Mouse (Mus musculus) spleen, adult 2 months (tissue): ENCODE measurements around the gene Brd1. TPM values are rescaled to one million over a fixed set of nuclear protein-coding genes. Genes with fewer than 3 reads are reported as not detected.
"Not testable (repeated sequence)": the region's sequence is repeated elsewhere in the genome, so short reads cannot be mapped to it uniquely, and the experiment has no call there.

Experiments used
- DNase-seq, 2 experiments: peaks; one replicate each; pipeline versions ENCODE4 v3.0.0 to v3.0.0-alpha.2; 2012 to 2021; ENCODE audit warnings: low spot score in 2 of 2, low read depth in 1 of 2
- H3K27ac ChIP-seq: fragments of 200-500 bp; 2 replicates; pipeline ENCODE4 v1.5.1; 2012; ENCODE audit warnings: low read length, inconsistent platforms; ENCODE audit not compliant: insufficient read depth
- H3K27me3 ChIP-seq: fragments of 200-500 bp; 2 replicates; pipeline ENCODE4 v1.6.1; 2012; ENCODE audit warnings: mild to moderate bottlenecking, moderate library complexity, low read length, inconsistent platforms; ENCODE audit not compliant: control insufficient read depth, insufficient read depth
- H3K36me3 ChIP-seq: fragments of 200-500 bp; 2 replicates; pipeline ENCODE4 v1.6.1; 2012; ENCODE audit warnings: mild to moderate bottlenecking, low read length, inconsistent platforms; ENCODE audit not compliant: control insufficient read depth, insufficient read depth
- H3K4me1 ChIP-seq: fragments of 200-500 bp; 2 replicates; pipeline ENCODE4 v1.6.1; 2011; ENCODE audit warnings: inconsistent platforms; ENCODE audit not compliant: control insufficient read depth, insufficient read depth, insufficient read length
- H3K4me3 ChIP-seq: fragments of 200-500 bp; 2 replicates; pipeline ENCODE4 v1.5.1; 2011; ENCODE audit warnings: mild to moderate bottlenecking, inconsistent platforms; ENCODE audit not compliant: insufficient read depth, insufficient read length; ENCODE audit errors: extremely low read depth
- CTCF ChIP-seq: fragments of 200-500 bp; IDR thresholded peaks from 2 replicates; pipeline ENCODE4 v1.5.1; 2011; ENCODE audit warnings: mild to moderate bottlenecking, inconsistent platforms; ENCODE audit not compliant: insufficient read depth, insufficient read length, insufficient replicate concordance; ENCODE audit errors: extremely low read depth
- POLR2A ChIP-seq: fragments of 200-500 bp; IDR thresholded peaks from 2 replicates; pipeline ENCODE4 v1.6.1; 2011; ENCODE audit warnings: low read depth, low read length, inconsistent platforms
- WGBS: fragments of 180-500 bp; shearing (Covaris S2); methylation state at CpG from one replicate; pipeline ENCODE4 v1.1.7; 2018; 5-methylcytosine and 5-hydroxymethylcytosine counted together
- polyA plus RNA-seq: library from polyadenylated mRNA; depleted of rRNA; stranded (reverse); fragments of >200 nt; gene quantifications from 2 replicates; pipeline ENCODE4 v1.2.3, GENCODE M21; 2012

Brd1 gene
- polyA plus RNA-seq, 1 experiment: 13.2 TPM

DNA sequence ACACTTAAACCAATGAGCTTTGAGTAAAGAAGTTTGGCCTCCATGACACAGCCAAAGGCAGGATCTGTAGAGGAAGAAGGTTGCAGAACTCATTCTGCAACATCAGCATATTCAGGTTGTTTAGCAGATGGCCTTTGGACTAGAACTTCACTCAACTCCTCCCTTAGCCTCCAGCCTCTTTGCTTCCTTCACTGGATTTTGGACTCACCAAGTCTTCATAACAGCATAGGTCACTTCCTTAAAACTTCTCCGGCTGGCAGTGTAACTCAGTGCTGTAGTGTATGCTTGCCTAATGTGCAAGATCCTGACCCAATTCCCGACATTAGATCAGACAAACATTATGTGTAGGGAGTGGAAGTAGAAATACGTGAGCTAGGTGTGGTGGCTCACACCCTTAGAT lies 11.3 kb upstream of the Brd1 start:
- H3K27me3 ChIP-seq: no peaks in the 10 kb centered on the region
- no peaks in the 10 kb centered on the region for H3K36me3 ChIP-seq
- 86% methylated on average over 3 of the region's 3 CpGs for WGBS
- H3K27ac ChIP-seq: no peak overlapping the region
- TF ChIP-seq POLR2A (no peak), CTCF (no peak)
- peaks cover under 1% of the 10 kb centered on the region; the same call in 1 of the 2 replicates for H3K4me1 ChIP-seq
- H3K4me3 ChIP-seq: no peak overlapping the region
- no peak for DNase-seq

- not testable (repeated sequence) for DNase-seq, H3K27ac ChIP-seq, H3K36me3 ChIP-seq, H3K4me3 ChIP-seq, H3K27me3 ChIP-seq, H3K4me1 ChIP-seq
- 39% methylated on average over 5 of the region's 5 CpGs for WGBS
These were observed 9.3 kb upstream of the Brd1 start for GRCm38 (mm10) chr15:88743371-88743770.

DNA sequence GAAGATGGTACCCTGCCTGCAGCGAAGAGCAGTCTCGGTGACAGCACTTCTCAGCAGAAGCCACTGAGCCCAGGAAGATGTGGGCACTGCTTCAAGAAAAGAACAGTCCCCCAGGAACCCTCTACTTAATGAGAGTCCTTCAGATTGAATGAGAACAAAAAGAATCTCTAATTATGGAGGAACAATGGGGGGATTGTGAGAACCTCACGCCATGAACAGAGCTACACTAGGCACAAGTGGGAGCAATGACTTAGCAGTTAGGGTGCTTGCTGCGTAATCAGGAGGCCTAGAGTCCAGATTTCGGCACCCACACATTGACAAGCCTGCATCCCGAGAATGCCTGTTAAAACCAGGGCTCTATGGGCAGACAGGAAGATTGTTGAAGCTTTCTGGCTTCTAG lies 7.3 kb upstream of the Brd1 start:
- no peak overlapping the region for H3K27ac ChIP-seq
- TF ChIP-seq CTCF: no peak
- no peak for TF ChIP-seq POLR2A
- no peaks in the 10 kb centered on the region for H3K36me3 ChIP-seq
- no peak overlapping the region for H3K4me3 ChIP-seq
- DNase-seq: no peak
- no peaks in the 10 kb centered on the region for H3K4me1 ChIP-seq
- WGBS: 86% methylated on average over 6 of the region's 6 CpGs
- H3K27me3 ChIP-seq: no peaks in the 10 kb centered on the region

DNA sequence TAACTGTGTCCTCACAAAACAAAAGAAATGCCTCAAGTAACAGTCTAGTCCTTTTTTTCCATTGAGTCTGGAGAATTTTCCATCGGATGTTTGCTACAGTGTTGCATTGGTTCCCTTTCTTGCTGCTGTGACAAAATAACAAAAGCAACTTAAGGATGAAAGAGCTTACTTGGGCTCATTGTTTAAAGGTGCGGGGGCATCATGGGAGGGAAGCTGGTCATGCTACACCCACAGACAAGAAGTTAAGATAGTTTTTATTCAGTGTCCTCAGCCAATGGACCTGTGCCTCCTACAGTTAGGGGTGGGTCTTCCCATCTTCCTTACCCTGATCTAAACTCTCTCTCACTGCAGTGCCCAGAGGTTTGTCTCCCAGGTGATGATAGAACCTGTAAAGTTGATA lies 4.4 kb upstream of the Brd1 start:
- Histone ChIP-seq H3K27ac (no peak overlapping the region), H3K4me1 (peaks cover 5% of the 10 kb centered on the region; the same call in 1 of the 2 replicates), H3K4me3 (no peak overlapping the region), H3K27me3 (no peaks in the 10 kb centered on the region), H3K36me3 (no peaks in the 10 kb centered on the region)
- DNase-seq: no peak
- TF ChIP-seq CTCF (no peak), POLR2A (no peak)
- 93% methylated on average over 2 of the region's 2 CpGs for WGBS

GRCm38 (mm10) chr15:88736166-88736565 lies 2.1 kb upstream of the Brd1 start:
- no peaks in the 10 kb centered on the region for H3K27me3 ChIP-seq
- no peak overlapping the region for H3K27ac ChIP-seq
- no peak overlapping the region for H3K4me3 ChIP-seq
- H3K4me1 ChIP-seq: peaks cover 14% of the 10 kb centered on the region; the same call in 1 of the 2 replicates
- 63% methylated on average over 4 of the region's 4 CpGs for WGBS
- DNase-seq: no peak
- no peaks in the 10 kb centered on the region for H3K36me3 ChIP-seq
- no peak for TF ChIP-seq CTCF
- TF ChIP-seq POLR2A: no peak

- H3K36me3 ChIP-seq: peaks cover 18% of the 10 kb centered on the region
- H3K4me1 ChIP-seq: peaks cover 15% of the 10 kb centered on the region; the same call in 1 of the 2 replicates
- H3K4me3 ChIP-seq: peak overlapping the region; percentile 94
- peak overlapping the region; percentile 77 for H3K27ac ChIP-seq
- DNase-seq: peak; percentile 42 to 68
- WGBS: under 1% methylated on average over 63 of the region's 86 CpGs
- H3K27me3 ChIP-seq: no peaks in the 10 kb centered on the region
- TF ChIP-seq POLR2A: no peak
- no peak for TF ChIP-seq CTCF
These were observed 837 bp downstream of the Brd1 start for GRCm38 (mm10) chr15:88733041-88733751.

DNA sequence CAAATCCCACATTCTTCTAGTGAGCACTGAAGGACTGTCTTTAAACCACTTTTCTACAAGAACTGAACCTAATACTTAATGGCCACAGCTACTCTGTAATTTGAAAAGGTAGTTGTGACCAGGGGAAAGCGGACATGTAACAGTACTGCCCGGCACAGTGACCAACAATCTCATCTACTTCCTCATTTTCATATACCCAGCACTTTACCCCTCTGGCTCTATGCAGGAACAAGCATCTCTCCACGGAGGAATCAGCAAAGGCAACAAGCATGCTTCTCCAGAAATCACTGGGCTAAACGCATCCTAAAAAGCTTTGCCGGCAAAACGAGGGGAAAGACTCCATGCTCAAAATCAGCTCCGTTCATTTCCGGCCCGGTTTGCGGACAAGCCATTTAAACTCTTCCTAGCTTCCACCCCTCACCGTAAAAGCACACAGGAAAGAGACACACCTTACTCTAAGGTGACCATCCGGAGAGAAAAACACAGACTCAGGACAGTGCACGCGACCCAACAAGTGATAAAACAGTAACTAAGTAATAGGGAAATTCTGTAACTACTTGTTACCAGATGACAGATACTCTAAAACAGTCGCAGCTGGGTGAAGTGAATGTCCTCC lies 1.5 kb downstream of the Brd1 start:
- WGBS: 4% methylated on average over 15 of the region's 15 CpGs

More for the DNA sequence above, 1.5 kb downstream of the Brd1 start:
- peaks cover 15% of the 10 kb centered on the region; the same call in 1 of the 2 replicates for H3K4me1 ChIP-seq
- H3K4me3 ChIP-seq: peak overlapping the region; percentile 94
- H3K27ac ChIP-seq: peak overlapping the region; percentile 77; the same call in 1 of the 2 replicates
- TF ChIP-seq POLR2A (no peak), CTCF (no peak)
- no peaks in the 10 kb centered on the region for H3K27me3 ChIP-seq
- peaks cover 19% of the 10 kb centered on the region for H3K36me3 ChIP-seq
- DNase-seq: no peak
